Mouse (Mus musculus): ENCODE data around the gene Sema4c. TPM values are rescaled to one million over a fixed set of nuclear protein-coding genes. Genes with fewer than 3 reads are reported as not detected.

Gene Sema4c
- total and polyA plus RNA-seq, 3 experiments: 0.70 to 3.4 (median 1.5) TPM

DNA sequence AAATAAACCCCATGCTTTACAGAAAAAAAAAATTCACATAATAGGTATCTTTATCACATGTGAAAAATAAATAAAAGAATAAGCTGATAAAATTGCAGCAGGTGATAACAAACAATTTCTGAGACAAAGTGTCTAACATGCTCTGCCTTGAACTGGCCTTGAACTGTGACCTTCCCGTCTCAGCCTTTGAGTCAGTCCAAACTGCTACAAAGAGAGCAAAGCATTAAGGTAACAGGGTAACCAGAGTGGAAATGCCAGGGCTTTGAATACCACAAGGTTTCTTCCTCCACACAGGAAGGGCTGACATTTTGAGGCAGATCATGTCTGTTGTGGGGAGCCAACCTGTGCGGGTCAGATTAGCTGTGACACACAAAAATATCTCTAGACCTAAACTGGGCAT lies 12.8 kb downstream of the Sema4c start:
- H3K4me2 ChIP-seq (ENCODE audit: insufficient read depth, low read depth, poor library complexity, severe bottlenecking): peak overlapping the region; percentile 22; the same call in 1 of the 2 replicates
- no peaks in the 10 kb centered on the region for H3K27me3 ChIP-seq (replicated peaks)
- H3K9ac ChIP-seq (ENCODE audit: insufficient read depth, low read depth): no peak overlapping the region
- no peak for DNase-seq (ENCODE audit: extremely low read depth)
- H3K36me3 ChIP-seq (replicated peaks in 1 of 2; ENCODE audit: control insufficient read depth in 1 of 2, insufficient read depth in 1 of 2, low read length in 1 of 2): peaks cover 34 to 55% of the 10 kb centered on the region in 2 experiments
- in situ Hi-C loops (cut with MboI; ENCODE audit: low pct_ligation_motif_present, low pct_unique_long_range_greater_than_20kb, low sequenced_read_pairs): no loop called here
- no peaks in the 10 kb centered on the region for H3K79me2 ChIP-seq (replicated peaks; ENCODE audit: control insufficient read depth, extremely low read depth, insufficient read depth, poor library complexity, severe bottlenecking)
- no peaks in the 10 kb centered on the region for H3K9me3 ChIP-seq (replicated peaks; ENCODE audit: low read length)
- no peak overlapping the region for H3K27ac ChIP-seq (ENCODE audit: insufficient read depth, low read depth)
- dilution Hi-C loops (cut with MboI; ENCODE audit: extremely low pct_ligation_motif_present, extremely low pct_unique_long_range_greater_than_20kb, low sequenced_read_pairs): no loop called here
- TF ChIP-seq CHD1 (IDR thresholded peaks at IDR 0.05; ENCODE audit: low read depth, low read length): no peak
- no peak for TF ChIP-seq E2F4 (IDR thresholded peaks at IDR 0.05; ENCODE audit: insufficient replicate concordance, low read depth, low read length)
- TF ChIP-seq ZC3H11A (IDR thresholded peaks at IDR 0.05; ENCODE audit: low read depth, low read length): no peak
- TF ChIP-seq RCOR1 (conservative IDR thresholded peaks at IDR 0.05; ENCODE audit: low read depth, low read length): no peak
- no peak for TF ChIP-seq ETS1 (conservative IDR thresholded peaks at IDR 0.05; ENCODE audit: low read depth, low read length)
- TF ChIP-seq MAZ (IDR thresholded peaks at IDR 0.05; ENCODE audit: low read depth, low read length): no peak
- TF ChIP-seq MXI1 (IDR thresholded peaks at IDR 0.05; ENCODE audit: low read depth, low read length): no peak
- no peak for TF ChIP-seq SMC3 (IDR thresholded peaks at IDR 0.05; ENCODE audit: low read depth, low read length)
- no peak for TF ChIP-seq HCFC1 (IDR thresholded peaks at IDR 0.05; ENCODE audit: low read depth, low read length)
- no peak for TF ChIP-seq ZMIZ1 (IDR thresholded peaks at IDR 0.05; ENCODE audit: low read depth, low read length)
- no peak for TF ChIP-seq KAT2A (IDR thresholded peaks at IDR 0.05; ENCODE audit: insufficient replicate concordance, low read length)
- TF ChIP-seq NRF1 (IDR thresholded peaks at IDR 0.05; ENCODE audit: low read depth, low read length): no peak
- TF ChIP-seq JUND (conservative IDR thresholded peaks at IDR 0.05; ENCODE audit: low read depth, low read length): no peak
- no peak for TF ChIP-seq TBP (conservative IDR thresholded peaks at IDR 0.05; ENCODE audit: low read depth, low read length)
- TF ChIP-seq RAD21 (IDR thresholded peaks at IDR 0.05; ENCODE audit: low read depth, low read length): no peak
- no peak for TF ChIP-seq SIN3A (IDR thresholded peaks at IDR 0.05; ENCODE audit: low read length)
- TF ChIP-seq ZKSCAN1 (IDR thresholded peaks at IDR 0.05; ENCODE audit: borderline replicate concordance, low read depth, low read length): no peak
- no peak for TF ChIP-seq PAX5 (IDR thresholded peaks at IDR 0.05; ENCODE audit: low read length)
- H3K4me1 ChIP-seq (ENCODE audit: control insufficient read depth in 1 of 2, insufficient read depth in 2 of 2): peaks cover 2 to 10% of the 10 kb centered on the region in 2 experiments; a peak in 3 of 4 replicates
- H3K4me3 ChIP-seq (replicated peaks in 1 of 3; ENCODE audit: low read depth in 2 of 3, low read length in 2 of 3, poor library complexity in 1 of 3): no peak overlapping the region

DNA sequence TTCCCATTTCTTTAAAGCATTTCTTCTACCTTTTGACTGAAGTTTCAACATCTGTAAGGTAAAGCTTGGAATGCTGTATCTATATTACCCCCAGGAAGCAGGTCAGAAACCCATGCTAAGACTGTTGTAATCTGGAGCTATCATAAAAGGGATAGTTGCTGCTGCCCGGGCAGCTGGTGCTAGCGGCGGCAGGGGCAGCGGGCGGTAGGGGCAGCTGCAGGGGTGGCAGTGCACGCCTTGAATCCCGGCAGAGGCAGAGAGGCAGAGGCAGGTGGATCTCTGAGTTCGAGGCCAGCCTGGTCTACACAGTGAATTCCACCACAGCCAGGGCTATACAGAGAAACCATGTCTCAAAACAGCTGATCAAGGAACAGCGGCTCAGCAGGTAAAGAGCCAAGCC lies 15.2 kb downstream of the Sema4c start:
- Histone ChIP-seq H3K27ac (ENCODE audit: insufficient read depth, low read depth) (no peak overlapping the region), H3K36me3 (replicated peaks in 1 of 2; ENCODE audit: control insufficient read depth in 1 of 2, insufficient read depth in 1 of 2, low read length in 1 of 2) (peaks cover 42 to 62% of the 10 kb centered on the region in 2 experiments), H3K79me2 (replicated peaks; ENCODE audit: control insufficient read depth, extremely low read depth, insufficient read depth, poor library complexity, severe bottlenecking) (no peaks in the 10 kb centered on the region), H3K9ac (ENCODE audit: insufficient read depth, low read depth) (no peak overlapping the region), H3K27me3 (replicated peaks) (no peaks in the 10 kb centered on the region), H3K9me3 (replicated peaks; ENCODE audit: low read length) (no peaks in the 10 kb centered on the region), H3K4me3 (replicated peaks in 1 of 3; ENCODE audit: low read depth in 2 of 3, low read length in 2 of 3, poor library complexity in 1 of 3) (no peak overlapping the region), H3K4me1 (ENCODE audit: control insufficient read depth in 1 of 2, insufficient read depth in 2 of 2) (peaks cover 2 to 10% of the 10 kb centered on the region in 2 experiments; a peak in 3 of 4 replicates), H3K4me2 (ENCODE audit: insufficient read depth, low read depth, poor library complexity, severe bottlenecking) (no peak overlapping the region)
- no peak for DNase-seq (ENCODE audit: extremely low read depth)
- no peak for TF ChIP-seq HCFC1 (IDR thresholded peaks at IDR 0.05; ENCODE audit: low read depth, low read length)
- TF ChIP-seq MAX (IDR thresholded peaks at IDR 0.05; ENCODE audit: low read length): no peak
- no peak for TF ChIP-seq SMC3 (IDR thresholded peaks at IDR 0.05; ENCODE audit: low read depth, low read length)
- TF ChIP-seq NELFE (IDR thresholded peaks at IDR 0.05; ENCODE audit: low read depth, low read length): no peak
- no peak for TF ChIP-seq USF1 (IDR thresholded peaks at IDR 0.05; ENCODE audit: low read depth, low read length)
- TF ChIP-seq GABPA (IDR thresholded peaks at IDR 0.05; ENCODE audit: insufficient replicate concordance, low read depth, low read length): no peak
- no peak for TF ChIP-seq ELF1 (IDR thresholded peaks at IDR 0.05; ENCODE audit: low read depth, low read length)
- no peak for TF ChIP-seq PAX5 (IDR thresholded peaks at IDR 0.05; ENCODE audit: low read length)
- no peak for TF ChIP-seq ZKSCAN1 (IDR thresholded peaks at IDR 0.05; ENCODE audit: borderline replicate concordance, low read depth, low read length)
- no peak for TF ChIP-seq JUND (conservative IDR thresholded peaks at IDR 0.05; ENCODE audit: low read depth, low read length)
- no peak for TF ChIP-seq EP300 (IDR thresholded peaks at IDR 0.05; ENCODE audit: low read length)
- TF ChIP-seq E2F4 (IDR thresholded peaks at IDR 0.05; ENCODE audit: insufficient replicate concordance, low read depth, low read length): no peak
- no peak for TF ChIP-seq ZMIZ1 (IDR thresholded peaks at IDR 0.05; ENCODE audit: low read depth, low read length)
- TF ChIP-seq JUN (IDR thresholded peaks at IDR 0.05; ENCODE audit: insufficient read depth, low read depth, low read length): no peak
- TF ChIP-seq SIN3A (IDR thresholded peaks at IDR 0.05; ENCODE audit: low read length): no peak
- TF ChIP-seq CHD1 (IDR thresholded peaks at IDR 0.05; ENCODE audit: low read depth, low read length): no peak
- TF ChIP-seq KAT2A (IDR thresholded peaks at IDR 0.05; ENCODE audit: insufficient replicate concordance, low read length): no peak
- in situ Hi-C loops (cut with MboI; ENCODE audit: low pct_ligation_motif_present, low pct_unique_long_range_greater_than_20kb, low sequenced_read_pairs) (no loop called here), dilution Hi-C loops (cut with MboI; ENCODE audit: extremely low pct_ligation_motif_present, extremely low pct_unique_long_range_greater_than_20kb, low sequenced_read_pairs) (no loop called here)

Data from CH12.LX (cell line).